Mouse (Mus musculus) limb, embryonic 11.5 days (tissue): Measurements from ENCODE around the gene Acbd5. TPM values are rescaled to one million over a fixed set of nuclear protein-coding genes. Genes with fewer than 3 reads are reported as not detected.

Source experiments
- ATAC-seq: fragments of 200-750 bp; cut with Nextera tagmentation; 2 replicates; pipeline ENCODE4 v1.8.0; 2017; ENCODE audit warnings: low read depth; ENCODE audit not compliant: insufficient number of reproducible peaks, low FRiP score, low TSS enrichment
- DNase-seq: peaks from one replicate; pipeline ENCODE4 v3.0.0-alpha.2; 2015; ENCODE audit warnings: low spot score
- H3K27ac ChIP-seq: fragments of 300-500 bp; sonication (generic); replicated peaks from 2 replicates; pipeline ENCODE4 v1.5.1; 2014; ENCODE audit warnings: low read depth, mild to moderate bottlenecking, low read length
- H3K27me3 ChIP-seq: fragments of 300-500 bp; sonication (generic); 2 replicates; pipeline ENCODE4 v1.6.1; 2014; ENCODE audit warnings: mild to moderate bottlenecking, low read length, mixed read lengths; ENCODE audit not compliant: control insufficient read depth, insufficient read depth
- H3K36me3 ChIP-seq: fragments of 300-500 bp; sonication (generic); 2 replicates; pipeline ENCODE4 v1.6.1; 2014; ENCODE audit warnings: mild to moderate bottlenecking, low read length, moderate library complexity, mixed read lengths; ENCODE audit not compliant: control insufficient read depth, insufficient read depth
- H3K4me1 ChIP-seq: fragments of 300-500 bp; sonication (generic); 2 replicates; pipeline ENCODE4 v1.6.1; 2014; ENCODE audit warnings: low read length, mixed read lengths; ENCODE audit not compliant: control insufficient read depth, insufficient read depth
- H3K4me2 ChIP-seq: fragments of 300-500 bp; sonication (generic); 2 replicates; pipeline ENCODE4 v1.6.1; 2014; ENCODE audit warnings: low read depth, mild to moderate bottlenecking, moderate library complexity; ENCODE audit not compliant: severe bottlenecking
- H3K4me3 ChIP-seq: fragments of 300-500 bp; sonication (generic); 2 replicates; pipeline ENCODE4 v1.5.1; 2014; ENCODE audit warnings: low read depth, low read length
- H3K9ac ChIP-seq: fragments of 300-500 bp; sonication (generic); 2 replicates; pipeline ENCODE4 v1.6.1; 2014; ENCODE audit warnings: mild to moderate bottlenecking, low read length
- H3K9me3 ChIP-seq: fragments of 300-500 bp; sonication (generic); 2 replicates; pipeline ENCODE4 v1.6.1; 2016; ENCODE audit warnings: low read length; ENCODE audit not compliant: control insufficient read depth
- WGBS: fragments of 180-500 bp; shearing (Covaris S2); extraction: QIAGEN DNeasy Blood & Tissue Kit; methylation state at CpG from one replicate; pipeline ENCODE4 v1.1.7; 2014; 5-methylcytosine and 5-hydroxymethylcytosine counted together
- polyA plus RNA-seq: library from polyadenylated mRNA; unstranded; fragments of >200 nt; fragmentation: Nextera tagmentation; extraction: Ambion mirVana; gene quantifications from 2 replicates; pipeline ENCODE4 v1.2.1, GENCODE M21; 2014

Acbd5 gene
- polyA plus RNA-seq, 1 experiment from 2014 or later = 25.6 TPM

GRCm38 (mm10) chr2:23045703-23046102, 22.3 kb upstream of the Acbd5 start:
- 44% methylated on average over 1 of the region's 1 CpGs for WGBS
- H3K4me3 ChIP-seq = no peak overlapping the region
- H3K4me1 ChIP-seq = no peaks in the 10 kb centered on the region
- no peaks in the 10 kb centered on the region for H3K27me3 ChIP-seq
- no peaks in the 10 kb centered on the region for H3K9me3 ChIP-seq
- DNase-seq = no peak
- H3K9ac ChIP-seq = no peak overlapping the region
- H3K4me2 ChIP-seq = no peak overlapping the region
- no peak for ATAC-seq
- H3K36me3 ChIP-seq = no peaks in the 10 kb centered on the region
- no peak overlapping the region for H3K27ac ChIP-seq

GRCm38 (mm10) chr2:23048006-23048405, 20.0 kb upstream of the Acbd5 start:
- no peak for DNase-seq
- no peaks in the 10 kb centered on the region for H3K9me3 ChIP-seq
- no peak for ATAC-seq
- H3K4me1 ChIP-seq = no peaks in the 10 kb centered on the region
- no peaks in the 10 kb centered on the region for H3K36me3 ChIP-seq
- H3K4me3 ChIP-seq = no peak overlapping the region
- no peaks in the 10 kb centered on the region for H3K27me3 ChIP-seq
- H3K27ac ChIP-seq = no peak overlapping the region
- H3K9ac ChIP-seq = no peak overlapping the region
- no peak overlapping the region for H3K4me2 ChIP-seq

GRCm38 (mm10) chr2:23051890-23052289, 16.1 kb upstream of the Acbd5 start:
- Histone ChIP-seq H3K4me1 (no peaks in the 10 kb centered on the region), H3K27me3 (no peaks in the 10 kb centered on the region), H3K36me3 (no peaks in the 10 kb centered on the region), H3K9ac (no peak overlapping the region), H3K4me2 (no peak overlapping the region), H3K9me3 (no peaks in the 10 kb centered on the region), H3K4me3 (no peak overlapping the region), H3K27ac (no peak overlapping the region)
- no peak for ATAC-seq
- 72% methylated on average over 2 of the region's 2 CpGs for WGBS
- DNase-seq = no peak

- H3K4me2 ChIP-seq = no peak overlapping the region
- ATAC-seq = no peak
- no peaks in the 10 kb centered on the region for H3K9me3 ChIP-seq
- H3K4me3 ChIP-seq = no peak overlapping the region
- no peak overlapping the region for H3K9ac ChIP-seq
- no peaks in the 10 kb centered on the region for H3K4me1 ChIP-seq
- no peak overlapping the region for H3K27ac ChIP-seq
- no peak for DNase-seq
- H3K27me3 ChIP-seq = no peaks in the 10 kb centered on the region
- H3K36me3 ChIP-seq = no peaks in the 10 kb centered on the region
- WGBS = 79% methylated on average over 6 of the region's 6 CpGs
Measured at GRCm38 (mm10) chr2:23052523-23052922, 15.4 kb upstream of the Acbd5 start.

- H3K4me3 ChIP-seq = peak overlapping the region; percentile 62
- no peaks in the 10 kb centered on the region for H3K4me1 ChIP-seq
- no peaks in the 10 kb centered on the region for H3K36me3 ChIP-seq
- no peaks in the 10 kb centered on the region for H3K9me3 ChIP-seq
- H3K9ac ChIP-seq = peak overlapping the region; percentile 80
- H3K27me3 ChIP-seq = no peaks in the 10 kb centered on the region
- peak overlapping the region; percentile 84 for H3K27ac ChIP-seq
- under 1% methylated on average over 21 of the region's 21 CpGs for WGBS
- DNase-seq (no peak), ATAC-seq (peak; percentile 62)
- peak overlapping the region; percentile 97 for H3K4me2 ChIP-seq
Measured at GRCm38 (mm10) chr2:23068370-23068737, 387 bp downstream of the Acbd5 start.

- no peaks in the 10 kb centered on the region for H3K9me3 ChIP-seq
- peak; percentile 95 for DNase-seq
- H3K4me1 ChIP-seq = no peaks in the 10 kb centered on the region
- H3K9ac ChIP-seq = peak overlapping the region; percentile 80
- peak overlapping the region; percentile 62 for H3K4me3 ChIP-seq
- WGBS = under 1% methylated on average over 50 of the region's 50 CpGs
- no peaks in the 10 kb centered on the region for H3K27me3 ChIP-seq
- no peaks in the 10 kb centered on the region for H3K36me3 ChIP-seq
- H3K4me2 ChIP-seq = peak overlapping the region; percentile 97
- H3K27ac ChIP-seq = peak overlapping the region; percentile 84
- ATAC-seq = peak; percentile 88
Measured at GRCm38 (mm10) chr2:23068894-23069744, 1.2 kb downstream of the Acbd5 start.

GRCm38 (mm10) chr2:23070491-23070890, 2.5 kb downstream of the Acbd5 start:
- no peaks in the 10 kb centered on the region for H3K36me3 ChIP-seq
- no peaks in the 10 kb centered on the region for H3K4me1 ChIP-seq
- no peak overlapping the region for H3K4me3 ChIP-seq
- 94% methylated on average over 2 of the region's 2 CpGs for WGBS
- H3K4me2 ChIP-seq = no peak overlapping the region
- no peak overlapping the region for H3K9ac ChIP-seq
- no peaks in the 10 kb centered on the region for H3K9me3 ChIP-seq
- H3K27ac ChIP-seq = no peak overlapping the region
- ATAC-seq (no peak), DNase-seq (no peak)
- no peaks in the 10 kb centered on the region for H3K27me3 ChIP-seq

- no peak overlapping the region for H3K4me2 ChIP-seq
- no peaks in the 10 kb centered on the region for H3K27me3 ChIP-seq
- no peak overlapping the region for H3K27ac ChIP-seq
- no peak for DNase-seq
- no peak for ATAC-seq
- H3K36me3 ChIP-seq = no peaks in the 10 kb centered on the region
- WGBS = 82% methylated on average over 1 of the region's 1 CpGs
- H3K9me3 ChIP-seq = no peaks in the 10 kb centered on the region
- no peak overlapping the region for H3K4me3 ChIP-seq
- H3K4me1 ChIP-seq = no peaks in the 10 kb centered on the region
- H3K9ac ChIP-seq = no peak overlapping the region
Measured at GRCm38 (mm10) chr2:23071406-23071805, 3.4 kb downstream of the Acbd5 start.

- Histone ChIP-seq H3K9me3 (no peaks in the 10 kb centered on the region), H3K9ac (no peak overlapping the region), H3K4me2 (no peak overlapping the region), H3K4me3 (no peak overlapping the region), H3K4me1 (no peaks in the 10 kb centered on the region), H3K27me3 (no peaks in the 10 kb centered on the region), H3K36me3 (peaks cover 3% of the 10 kb centered on the region; the same call in 1 of the 2 replicates), H3K27ac (no peak overlapping the region)
- DNase-seq (no peak), ATAC-seq (no peak)
Measured at GRCm38 (mm10) chr2:23075846-23076245, 7.9 kb downstream of the Acbd5 start.
